Mouse (Mus musculus) cortical plate, adult 2 months (tissue): ENCODE results near the gene Gnaq.

Source experiments
- CTCF ChIP-seq: fragments of 200-500 bp; IDR thresholded peaks from 2 replicates; pipeline ENCODE4 v1.5.1; 2011; ENCODE audit warnings: mild to moderate bottlenecking, control low read depth, low read length; ENCODE audit not compliant: insufficient read depth; ENCODE audit errors: extremely low read depth
- POLR2A ChIP-seq: fragments of 200-500 bp; IDR thresholded peaks from 2 replicates; pipeline ENCODE4 v1.6.1; 2011; ENCODE audit warnings: mild to moderate bottlenecking, low read length, control low read depth; ENCODE audit not compliant: insufficient read depth; ENCODE audit errors: extremely low read depth

GRCm38 (mm10) chr19:16301336-16301735 is 168.7 kb downstream of the Gnaq start:
- TF ChIP-seq CTCF (no peak), POLR2A (no peak)
